Mouse (Mus musculus): ENCODE measurements around the gene Rnd1.

- TF ChIP-seq CTCF (IDR thresholded peaks at IDR 0.05; ENCODE audit: low read depth) (peak; percentile 90), EP300 (IDR thresholded peaks at IDR 0.05; ENCODE audit: low read depth) (no peak)
Measured at GRCm38 (mm10) chr15:98710442-98710841, 33.2 kb upstream of the Rnd1 start.

Data from liver, embryonic 14.5 days (tissue).